Comparison of ENCODE assay signal across 11 mouse cellular contexts in the genomic region with DNA sequence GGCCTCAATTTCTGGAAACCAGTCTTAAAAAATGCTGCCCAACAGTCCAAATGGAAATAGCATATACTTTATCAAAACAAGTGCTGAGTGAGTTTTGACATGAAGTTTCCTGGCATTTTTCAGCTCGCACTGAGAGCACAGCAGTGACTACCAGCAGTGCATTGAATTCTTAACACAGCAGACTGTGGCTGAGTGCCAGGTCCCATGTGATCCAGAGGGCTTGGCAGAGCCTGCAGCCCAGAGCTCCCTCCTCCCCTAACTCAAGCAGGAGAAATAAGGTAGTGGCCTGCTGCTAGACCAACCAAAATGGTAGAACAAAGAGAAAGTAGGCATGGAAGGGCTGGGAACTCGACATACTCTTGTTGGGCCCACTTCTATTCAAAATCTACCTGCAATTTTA.
DNase-seq lines count a peak whose midpoint lies in the region; ATAC-seq and TF ChIP-seq lines count a peak whose summit lies in the region.
"Had no signal": no experiment of that assay in that cellular context is flagged by ENCODE, and none has a peak within 500 bp of the region (broad histone marks: within the 10 kb centered on the region; RNA-seq: fewer than 3 reads in every experiment).

No protein-coding gene starts in this region.

- TF ChIP-seq CTCF in layer of hippocampus, adult 2 months (conservative IDR thresholded peaks at IDR 0.05): no peak

- ATAC-seq in limb, embryonic 13.5 days (ENCODE audit: low FRiP score, low read depth): peak; percentile 86
- no peak for ATAC-seq in activated CD4-positive, CD25-positive, alpha-beta regulatory T cell, adult 4 months
- ATAC-seq in megakaryocyte, adult 5-6 weeks (ENCODE audit: poor library complexity, severe bottlenecking): no peak

- peaks cover 20% of the 10 kb centered on the region for H3K4me1 ChIP-seq in limb, embryonic 13.5 days
- H3K4me1 ChIP-seq in limb, embryonic 10.5 days: 0 out of 2 replicates have a peak, but pooled peaks cover 5% of the 10 kb centered on the region
- H3K4me1 ChIP-seq: hindbrain, embryonic 15.5 days; neural tube, embryonic 12.5 days had no signal

- 0 out of 2 replicates have a peak, but pooled peaks cover 14% of the 10 kb centered on the region for H3K9me3 ChIP-seq in limb, embryonic 13.5 days
- H3K9me3 ChIP-seq in limb, embryonic 10.5 days (replicated peaks): no peaks in the 10 kb centered on the region
- H3K9me3 ChIP-seq: G1E; hindbrain, embryonic 15.5 days; neural tube, embryonic 12.5 days had no signal

- no peak overlapping the region for H3K9ac ChIP-seq in limb, embryonic 13.5 days
- H3K9ac ChIP-seq: hindbrain, embryonic 15.5 days; neural tube, embryonic 12.5 days had no signal

- no peak overlapping the region for H3K4me3 ChIP-seq in limb, embryonic 13.5 days
- H3K4me3 ChIP-seq in limb, embryonic 10.5 days: no peak overlapping the region
- H3K4me3 ChIP-seq in layer of hippocampus, adult 2 months: no peak overlapping the region
- H3K4me3 ChIP-seq: hindbrain, embryonic 15.5 days; neural tube, embryonic 12.5 days had no signal

- H3K36me3 ChIP-seq in limb, embryonic 13.5 days: peaks cover 18% of the 10 kb centered on the region
- H3K36me3 ChIP-seq in limb, embryonic 10.5 days: peaks cover 31% of the 10 kb centered on the region

- DNase-seq in limb, embryonic 10.5 days (ENCODE audit: low spot score): no peak
- DNase-seq in cerebellum, adult 9-11 months: peak; percentile 18
- peak; percentile 48 to 77 for DNase-seq in gastrocnemius, postnatal 4 days (ENCODE audit: low spot score in 2 of 2)
- peak; percentile 60 to 69 for DNase-seq in layer of hippocampus, adult 2 months (ENCODE audit: low spot score in 2 of 2)
- peak; percentile 83 for DNase-seq in lung, postnatal 36 days

- WGBS in limb, embryonic 13.5 days: 64% methylated on average over 2 of the region's 2 CpGs
- 90% methylated on average over 2 of the region's 2 CpGs for WGBS in limb, embryonic 10.5 days

- H3K27ac ChIP-seq in limb, embryonic 13.5 days: peak overlapping the region; percentile 15; the same call in 1 of the 2 replicates
- H3K27ac ChIP-seq in limb, embryonic 10.5 days: no peak overlapping the region
- H3K27ac ChIP-seq in layer of hippocampus, adult 2 months: no peak overlapping the region
- H3K27ac ChIP-seq: hindbrain, embryonic 15.5 days; neural tube, embryonic 12.5 days had no signal

- H3K27me3 ChIP-seq in limb, embryonic 13.5 days: no peaks in the 10 kb centered on the region
- no peaks in the 10 kb centered on the region for H3K27me3 ChIP-seq in limb, embryonic 10.5 days (ENCODE audit: low read depth, poor library complexity, severe bottlenecking)
- H3K27me3 ChIP-seq: hindbrain, embryonic 15.5 days; neural tube, embryonic 12.5 days had no signal

- H3K4me2 ChIP-seq in limb, embryonic 13.5 days (replicated peaks): no peak overlapping the region
- H3K4me2 ChIP-seq: hindbrain, embryonic 15.5 days; neural tube, embryonic 12.5 days had no signal
